Mouse (Mus musculus) embryonic fibroblast, embryonic 13.5 days (primary cell): ENCODE measurements around the gene Gfm2.
"Not testable (repeated sequence)": the region's sequence is repeated elsewhere in the genome, so short reads cannot be mapped to it uniquely, and the experiment has no call there.

Source experiments
- CTCF ChIP-seq: IDR thresholded peaks from 2 replicates; pipeline ENCODE4 v1.5.1; 2011; ENCODE audit warnings: mild to moderate bottlenecking, control low read depth, low read length, moderate library complexity, borderline replicate concordance; ENCODE audit not compliant: insufficient read depth
- POLR2A ChIP-seq: IDR thresholded peaks from 2 replicates; pipeline ENCODE4 v1.6.1; 2011; ENCODE audit warnings: low read depth, mild to moderate bottlenecking, control low read depth, low read length, moderate library complexity

GRCm38 (mm10) chr13:97138404-97138931 lies 731 bp downstream of the Gfm2 start:
- TF ChIP-seq CTCF, POLR2A: not testable (repeated sequence)
